Mouse (Mus musculus): ENCODE measurements around the gene P2rx7.

GRCm38 (mm10) chr5:122650100-122650499 is 6.4 kb downstream of the P2rx7 start:
- TF ChIP-seq POLR2A (IDR thresholded peaks at IDR 0.05; ENCODE audit: insufficient read length, low read depth) (no peak), MAX (IDR thresholded peaks at IDR 0.05; ENCODE audit: low read depth) (no peak), USF1 (IDR thresholded peaks at IDR 0.05; ENCODE audit: low read depth) (no peak), POLR2AphosphoS2 (IDR thresholded peaks at IDR 0.05; ENCODE audit: insufficient read length, low read depth) (no peak)

Data from myocyte (in vitro differentiated cells).